Mouse (Mus musculus) megakaryocyte, adult 5-6 weeks (primary cell): ENCODE measurements around the gene 4930430F08Rik. TPM values are rescaled to one million over a fixed set of nuclear protein-coding genes. Genes with fewer than 3 reads are reported as not detected.

Experiments
- ATAC-seq: 2 replicates; pipeline ENCODE4 v1.8.0; 2016; ENCODE audit warnings: mild to moderate bottlenecking, inconsistent platforms; ENCODE audit not compliant: poor library complexity, severe bottlenecking
- total RNA-seq, 2 experiments: library from RNA; stranded (forward) in 1 of 2; stranded (reverse) in 1 of 2; fragments of 153-499, 151-499 nt in 1 of 2; fragments of 221-1000, 200-1000 nt in 1 of 2; gene quantifications; 2 replicates each; pipeline versions ENCODE4 v1.2.3 to v1.2.4; 2015 to 2017

Gene 4930430F08Rik
- total RNA-seq, 2 experiments from 2014 or later, result 4.2 to 5.8 TPM

GRCm38 (mm10) chr10:100522330-100522729 is 67.9 kb downstream of the 4930430F08Rik start:
- no peak for ATAC-seq

Other genes with a start within 250 kb of the 4930430F08Rik start
- not detected in 2 replicates for gene Gm4302, start 249.6 kb downstream of the 4930430F08Rik start, total RNA-seq (2015)
- gene Gm4302, start 249.6 kb downstream of the 4930430F08Rik start, total RNA-seq (2017), result not detected in 2 replicates
- gene Gm4303, start 244.5 kb downstream of the 4930430F08Rik start, total RNA-seq (2015), result not detected in 2 replicates
- gene Gm4303, start 244.5 kb downstream of the 4930430F08Rik start, total RNA-seq (2017), result not detected in 2 replicates
- not detected in 2 replicates for gene Gm4305, start 239.3 kb downstream of the 4930430F08Rik start, total RNA-seq (2015)
- not detected in 2 replicates for gene Gm4305, start 239.3 kb downstream of the 4930430F08Rik start, total RNA-seq (2017)
- gene Gm4307, start 229.1 kb downstream of the 4930430F08Rik start, total RNA-seq (2015), result not detected in 2 replicates
- gene Gm4307, start 229.1 kb downstream of the 4930430F08Rik start, total RNA-seq (2017), result not detected in 2 replicates
- not detected in 2 replicates for gene Gm4312, start 207.9 kb downstream of the 4930430F08Rik start, total RNA-seq (2015)
- not detected in 2 replicates for gene Gm4312, start 207.9 kb downstream of the 4930430F08Rik start, total RNA-seq (2017)
- 13.1 and 19.0 TPM in 2 replicates for gene Tmtc3, start 103.1 kb downstream of the 4930430F08Rik start, total RNA-seq (2015)
- 5.3 and 6.7 TPM in 2 replicates for gene Tmtc3, start 103.1 kb downstream of the 4930430F08Rik start, total RNA-seq (2017)
- 7.3 and 8.8 TPM in 2 replicates for gene Cep290, start 102.9 kb downstream of the 4930430F08Rik start, total RNA-seq (2015)
- 6.6 and 13.0 TPM in 2 replicates for gene Cep290, start 102.9 kb downstream of the 4930430F08Rik start, total RNA-seq (2017)
- not detected in 2 replicates for gene 1700017N19Rik, start 61 bp upstream of the 4930430F08Rik start, total RNA-seq (2015)
- not detected in 2 replicates for gene 1700017N19Rik, start 61 bp upstream of the 4930430F08Rik start, total RNA-seq (2017)